Mouse (Mus musculus) lung, postnatal 36 days (tissue): ENCODE data around the gene Tex14.
"Not testable (repeated sequence)": the region's sequence is repeated elsewhere in the genome, so short reads cannot be mapped to it uniquely, and the experiment has no call there.

Experiments used
- DNase-seq: peaks from one replicate; pipeline ENCODE4 v3.0.0; 2022; ENCODE audit warnings: mixed read lengths

Tex14 gene

GRCm38 (mm10) chr11:87426450-87427250, 21.8 kb downstream of the Tex14 start:
- DNase-seq: peak; percentile 93

GRCm38 (mm10) chr11:87427273-87428050, 22.6 kb downstream of the Tex14 start:
- no peak for DNase-seq

GRCm38 (mm10) chr11:87428051-87428673, 23.3 kb downstream of the Tex14 start:
- no peak for DNase-seq

- no peak for DNase-seq
Observed at GRCm38 (mm10) chr11:87429363-87429762, 24.5 kb downstream of the Tex14 start.

- no peak for DNase-seq
Observed at GRCm38 (mm10) chr11:87430374-87430773, 25.5 kb downstream of the Tex14 start.

GRCm38 (mm10) chr11:87431813-87432212, 26.9 kb downstream of the Tex14 start:
- DNase-seq: not testable (repeated sequence)

- DNase-seq: no peak
Observed at GRCm38 (mm10) chr11:87432447-87432846, 27.6 kb downstream of the Tex14 start.

- DNase-seq: peak; percentile 28
Observed at GRCm38 (mm10) chr11:87432933-87433669, 28.2 kb downstream of the Tex14 start.

- DNase-seq: not testable (repeated sequence)
Observed at GRCm38 (mm10) chr11:87435107-87435506, 30.2 kb downstream of the Tex14 start.

- no peak for DNase-seq
Observed at GRCm38 (mm10) chr11:87436326-87437232, 31.7 kb downstream of the Tex14 start.

- peak; percentile 37 for DNase-seq
Observed at GRCm38 (mm10) chr11:87439796-87440420, 35.0 kb downstream of the Tex14 start.

GRCm38 (mm10) chr11:87442643-87443372, 37.9 kb downstream of the Tex14 start:
- DNase-seq: peak; percentile 86

GRCm38 (mm10) chr11:87443373-87443883, 38.6 kb downstream of the Tex14 start:
- peak; percentile 80 for DNase-seq

- not testable (repeated sequence) for DNase-seq
Observed at GRCm38 (mm10) chr11:87444056-87444455, 39.2 kb downstream of the Tex14 start.

- DNase-seq: peak; percentile 30
Observed at GRCm38 (mm10) chr11:87444735-87445428, 40.0 kb downstream of the Tex14 start.

GRCm38 (mm10) chr11:87445593-87445992, 40.7 kb downstream of the Tex14 start:
- DNase-seq: not testable (repeated sequence)

GRCm38 (mm10) chr11:87446159-87446558, 41.3 kb downstream of the Tex14 start:
- DNase-seq: no peak

- no peak for DNase-seq
Observed at GRCm38 (mm10) chr11:87447429-87447828, 42.6 kb downstream of the Tex14 start.

GRCm38 (mm10) chr11:87448081-87448475, 43.2 kb downstream of the Tex14 start:
- DNase-seq: peak; percentile 98
